Mouse (Mus musculus): ENCODE results near the gene Ankrd27. TPM values are rescaled to one million over a fixed set of nuclear protein-coding genes. Genes with fewer than 3 reads are reported as not detected.
"Not testable (repeated sequence)": the region's sequence is repeated elsewhere in the genome, so short reads cannot be mapped to it uniquely, and the experiment has no call there.

Gene Ankrd27
- total RNA-seq, 2 experiments from 2014 or later = 11.0 to 11.5 TPM

DNA sequence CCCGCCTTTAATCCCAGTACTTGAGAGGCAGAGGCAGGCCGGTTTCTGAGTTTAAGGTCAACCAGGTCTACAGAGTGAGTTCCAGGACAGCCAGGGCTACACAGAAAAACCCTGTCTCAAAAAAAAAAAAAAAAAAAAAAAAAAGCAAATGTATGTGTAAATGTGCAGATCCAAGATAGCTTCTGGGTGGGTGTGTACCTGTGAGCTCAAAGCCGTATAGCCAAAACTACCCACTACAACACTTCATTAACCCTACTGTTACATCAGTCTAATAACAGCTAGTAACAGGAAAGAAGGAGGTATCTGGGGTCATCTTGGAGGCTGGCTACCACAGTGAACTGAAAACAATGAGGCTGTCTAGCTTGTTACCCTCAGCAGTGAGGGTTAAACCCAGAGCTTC lies 26.2 kb upstream of the Ankrd27 start:
- H3K4me3 ChIP-seq = no peak overlapping the region
- intact Hi-C loops (cut with DNase I) = loop anchor here (5.0 kb wide), 1 partner anchor 87 kb away; the partner anchor contains the start of gene Pdcd5
- no peak for TF ChIP-seq CTCF (IDR thresholded peaks at IDR 0.05)

DNA sequence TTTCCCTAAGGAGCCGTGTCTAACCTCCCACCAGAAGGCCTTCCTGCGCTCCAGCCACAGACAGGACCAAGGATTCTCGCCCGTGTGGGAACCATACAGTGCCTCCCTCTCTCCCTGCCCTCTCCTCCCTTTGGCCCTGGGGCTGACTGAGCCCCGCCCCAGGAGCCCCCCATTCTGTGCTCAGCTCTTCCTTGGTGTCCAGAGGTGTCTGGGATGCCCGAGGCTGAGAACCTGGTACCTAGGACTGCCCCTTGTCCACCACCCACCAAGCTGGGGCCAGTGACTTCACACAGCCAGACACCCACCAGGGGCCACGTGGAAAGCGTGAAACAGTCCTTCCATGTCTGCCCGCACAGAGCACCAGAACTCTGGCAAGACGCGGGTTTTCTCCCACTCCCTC lies 23.0 kb upstream of the Ankrd27 start:
- no peak overlapping the region for H3K4me3 ChIP-seq
- TF ChIP-seq CTCF (IDR thresholded peaks at IDR 0.05) = no peak
- DNase-seq = no peak
- no peak overlapping the region for H3K27ac ChIP-seq
- intact Hi-C loops (cut with DNase I) = no loop called here

More for the DNA sequence above, 26.2 kb upstream of the Ankrd27 start:
- H3K27ac ChIP-seq = no peak overlapping the region
- DNase-seq = no peak

DNA sequence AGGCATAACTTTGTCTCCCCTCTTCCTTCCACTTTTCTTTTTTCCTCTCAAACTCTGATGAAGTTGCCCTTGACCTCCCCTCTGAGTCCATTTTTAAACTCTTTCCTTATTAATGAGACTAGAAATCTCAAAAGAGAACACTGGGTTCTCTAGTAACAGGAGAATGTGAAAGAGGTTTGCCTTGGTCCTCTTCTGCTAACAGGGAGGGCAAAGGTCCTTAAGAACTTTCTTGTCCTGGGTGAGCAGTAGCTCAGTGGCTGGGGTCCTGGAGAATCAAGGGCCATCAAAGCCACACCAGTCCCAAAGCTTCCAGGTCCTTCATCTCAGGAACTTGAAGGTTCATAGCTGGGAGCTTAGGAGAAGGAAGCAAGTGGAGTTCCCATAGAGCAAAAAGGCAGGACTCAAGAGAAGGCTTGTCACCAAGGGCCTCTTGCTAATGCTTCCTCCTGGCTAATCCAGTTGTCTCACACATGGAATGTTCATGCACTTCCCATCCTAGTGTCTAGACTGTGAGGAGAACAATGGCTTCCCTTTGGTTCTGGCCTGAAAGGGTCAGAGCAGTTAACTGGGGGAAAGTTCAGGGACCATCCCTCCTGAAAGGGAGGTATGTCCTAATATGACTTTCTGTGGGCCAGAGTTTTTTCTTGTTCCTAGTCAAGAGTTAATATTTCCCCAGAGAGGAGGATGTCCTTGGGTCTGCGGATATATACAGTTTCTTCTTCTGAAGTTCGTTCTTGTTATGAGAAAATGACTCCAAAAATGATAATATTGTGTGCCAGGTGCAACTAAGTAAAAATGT lies 21.8 kb upstream of the Ankrd27 start:
- intact Hi-C loops (cut with DNase I) = no loop called here
- Histone ChIP-seq H3K4me3 (no peak overlapping the region), H3K27ac (no peak overlapping the region)
- no peak for TF ChIP-seq CTCF (IDR thresholded peaks at IDR 0.05)
- DNase-seq = no peak

DNA sequence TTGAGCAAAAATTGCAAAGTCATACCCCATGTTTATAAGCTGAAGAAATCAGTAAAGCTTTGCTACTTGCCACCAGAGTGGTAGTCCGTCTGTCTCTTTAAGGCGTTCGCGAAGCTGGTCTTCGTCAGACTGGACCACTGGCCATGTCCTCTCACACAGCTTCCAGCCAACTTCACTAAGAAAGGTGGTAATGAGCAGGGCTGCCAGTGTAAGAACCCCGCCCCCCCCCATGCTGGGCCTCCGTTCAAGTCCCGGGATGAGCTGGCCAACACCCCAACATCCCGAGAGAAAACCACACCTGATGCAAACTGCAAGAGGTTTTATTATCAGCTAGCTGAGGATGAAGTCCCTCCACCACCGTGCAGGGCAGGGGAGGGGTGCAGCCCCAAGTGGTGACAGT lies 21.2 kb upstream of the Ankrd27 start:
- DNase-seq; H3K27ac ChIP-seq; intact Hi-C loops (cut with DNase I); H3K4me3 ChIP-seq: not testable (repeated sequence)

DNA sequence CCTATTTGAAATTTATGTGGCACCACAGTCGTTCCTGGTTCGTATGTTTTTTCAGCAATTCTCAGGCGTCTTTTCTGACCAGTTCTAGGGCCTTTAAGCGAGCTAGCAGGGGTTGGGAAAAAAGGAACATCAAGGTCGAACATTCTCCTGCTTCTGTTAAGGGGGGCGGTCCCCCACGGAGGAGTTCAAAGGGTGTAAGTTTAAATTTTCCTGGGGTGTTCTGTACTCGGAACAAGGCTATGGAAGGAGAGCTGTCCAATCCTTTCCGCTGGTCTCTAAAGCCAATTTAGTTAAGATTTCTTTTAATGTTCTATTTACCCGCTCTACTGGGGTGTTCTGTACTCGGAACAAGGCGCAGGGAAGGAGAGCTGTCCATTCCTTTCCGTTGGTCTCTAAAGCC lies 20.1 kb upstream of the Ankrd27 start:
- DNase-seq; H3K27ac ChIP-seq; H3K4me3 ChIP-seq; intact Hi-C loops (cut with DNase I): not testable (repeated sequence)

DNA sequence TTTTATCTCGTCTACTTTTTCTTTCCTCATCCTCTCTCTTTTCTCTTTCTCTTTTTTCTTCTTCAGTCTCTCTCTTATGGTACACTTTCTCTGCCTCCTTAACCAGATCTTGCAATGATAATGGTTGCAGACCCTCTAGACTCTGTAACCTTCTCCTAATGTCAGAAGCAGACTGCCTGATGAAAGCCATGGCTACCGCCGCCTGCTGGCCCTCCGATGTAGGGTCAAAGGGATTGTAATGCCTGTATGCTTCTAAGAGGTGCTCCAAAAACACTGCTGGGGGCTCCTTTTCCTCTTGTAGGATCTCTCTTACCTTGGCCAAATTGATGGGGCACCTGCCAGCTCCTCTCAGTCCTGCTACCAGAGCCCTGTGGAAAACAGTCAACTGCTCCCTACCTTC lies 16.3 kb upstream of the Ankrd27 start:
- H3K27ac ChIP-seq; DNase-seq; H3K4me3 ChIP-seq; intact Hi-C loops (cut with DNase I): not testable (repeated sequence)

DNA sequence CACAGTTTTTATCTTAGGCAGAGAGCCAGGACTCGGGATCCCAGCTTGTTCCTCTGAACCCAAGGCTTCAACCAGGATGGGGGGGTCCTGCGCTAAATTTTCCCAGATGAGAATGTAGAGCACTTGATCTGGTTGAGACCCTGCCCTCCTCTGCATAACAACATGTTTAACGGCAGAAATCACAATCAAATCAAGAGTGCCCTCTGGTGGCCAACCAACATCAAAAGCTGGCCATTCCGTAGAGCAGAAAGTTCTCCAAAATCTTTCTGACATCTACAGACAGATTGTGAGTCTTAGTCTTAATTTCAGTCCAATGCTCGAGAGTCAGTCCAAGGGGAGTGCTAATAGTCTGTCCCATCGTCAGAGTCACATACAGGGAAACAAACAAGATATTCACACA lies 15.2 kb upstream of the Ankrd27 start:
- DNase-seq; H3K27ac ChIP-seq; intact Hi-C loops (cut with DNase I); H3K4me3 ChIP-seq: not testable (repeated sequence)
- peak; percentile 50 for TF ChIP-seq CTCF (IDR thresholded peaks at IDR 0.05)

DNA sequence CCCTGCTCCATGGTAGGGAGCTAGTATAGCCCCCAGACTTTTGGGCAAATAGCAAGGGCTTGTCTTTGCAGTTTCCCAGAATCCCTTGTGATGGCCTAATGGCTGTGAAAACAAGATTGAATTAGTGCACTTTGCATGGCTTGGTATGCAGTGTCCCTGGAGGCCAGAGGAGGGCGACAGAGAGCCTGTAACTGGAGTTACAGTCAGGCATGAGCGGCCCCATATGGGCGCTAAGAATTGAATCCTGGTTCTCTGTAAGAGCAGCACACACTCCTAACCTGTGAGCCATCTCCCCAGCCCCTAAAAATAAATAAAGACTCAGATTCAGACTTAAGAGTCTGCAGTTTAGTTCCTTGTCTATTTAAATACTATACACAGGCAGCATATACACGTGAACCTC lies 6.2 kb upstream of the Ankrd27 start:
- peak; percentile 72 for TF ChIP-seq CTCF (IDR thresholded peaks at IDR 0.05)
- Histone ChIP-seq H3K4me3 (no peak overlapping the region), H3K27ac (no peak overlapping the region)
- intact Hi-C loops (cut with DNase I) = loop anchor here (5.0 kb wide), 1 partner anchor 57 kb away; no protein-coding TSS in a partner anchor
- DNase-seq = peak; percentile 42

DNA sequence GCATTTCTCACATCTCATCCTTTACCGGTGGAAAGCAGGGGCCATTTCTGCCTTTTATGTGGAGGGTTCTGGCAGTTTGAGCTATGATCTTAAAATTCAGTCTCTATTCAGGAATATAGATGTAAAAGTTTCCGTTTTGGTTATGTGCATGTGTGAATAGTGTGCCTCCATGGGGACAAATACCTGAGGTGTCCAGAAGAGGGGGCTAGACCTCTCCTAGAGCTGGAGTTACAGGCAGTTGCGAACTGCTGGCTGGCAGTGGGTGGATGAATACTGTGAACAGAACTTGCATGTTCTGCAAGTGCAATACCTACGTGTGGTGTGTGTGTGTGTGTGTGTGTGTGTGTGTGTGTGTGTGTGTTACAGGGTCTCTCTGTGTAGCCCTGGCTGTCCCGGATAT lies 3.3 kb upstream of the Ankrd27 start:
- no peak overlapping the region for H3K4me3 ChIP-seq
- intact Hi-C loops (cut with DNase I) = loop anchor here (5.0 kb wide), 1 partner anchor 55 kb away; no protein-coding TSS in a partner anchor
- DNase-seq = no peak
- TF ChIP-seq CTCF (IDR thresholded peaks at IDR 0.05) = no peak; the same call in 1 of the 2 replicates
- no peak overlapping the region for H3K27ac ChIP-seq

DNA sequence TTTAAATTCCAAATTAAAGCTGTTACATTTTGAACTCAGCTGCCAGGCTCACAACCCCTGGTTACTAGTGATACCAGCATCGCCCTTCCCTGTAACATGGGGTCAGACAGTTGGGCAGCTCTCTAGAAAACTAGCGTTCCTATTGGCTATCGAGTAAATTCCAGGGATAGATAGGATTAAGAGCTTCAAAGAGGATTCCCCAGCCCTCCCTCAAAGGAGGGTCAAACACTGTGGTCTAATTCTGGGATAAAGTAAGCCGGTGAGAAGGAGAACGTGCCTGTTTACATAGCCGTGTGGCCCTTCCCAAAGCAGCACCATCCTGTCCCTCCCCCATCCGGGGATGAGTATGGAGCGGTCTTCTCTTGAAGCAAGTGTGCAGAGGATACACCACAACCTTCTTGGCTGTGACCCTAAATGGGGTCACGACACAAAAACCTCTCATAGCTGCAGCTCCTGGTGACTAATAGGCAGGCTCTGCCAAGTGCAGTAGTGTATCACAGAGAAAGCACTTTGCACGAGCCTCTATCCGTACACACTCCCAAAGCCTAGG lies 2.5 kb upstream of the Ankrd27 start:
- no peak overlapping the region for H3K4me3 ChIP-seq
- intact Hi-C loops (cut with DNase I) = loop anchor here (5.0 kb wide), 1 partner anchor 54 kb away; no protein-coding TSS in a partner anchor
- no peak for TF ChIP-seq CTCF (IDR thresholded peaks at IDR 0.05)
- DNase-seq = no peak
- H3K27ac ChIP-seq = no peak overlapping the region

DNA sequence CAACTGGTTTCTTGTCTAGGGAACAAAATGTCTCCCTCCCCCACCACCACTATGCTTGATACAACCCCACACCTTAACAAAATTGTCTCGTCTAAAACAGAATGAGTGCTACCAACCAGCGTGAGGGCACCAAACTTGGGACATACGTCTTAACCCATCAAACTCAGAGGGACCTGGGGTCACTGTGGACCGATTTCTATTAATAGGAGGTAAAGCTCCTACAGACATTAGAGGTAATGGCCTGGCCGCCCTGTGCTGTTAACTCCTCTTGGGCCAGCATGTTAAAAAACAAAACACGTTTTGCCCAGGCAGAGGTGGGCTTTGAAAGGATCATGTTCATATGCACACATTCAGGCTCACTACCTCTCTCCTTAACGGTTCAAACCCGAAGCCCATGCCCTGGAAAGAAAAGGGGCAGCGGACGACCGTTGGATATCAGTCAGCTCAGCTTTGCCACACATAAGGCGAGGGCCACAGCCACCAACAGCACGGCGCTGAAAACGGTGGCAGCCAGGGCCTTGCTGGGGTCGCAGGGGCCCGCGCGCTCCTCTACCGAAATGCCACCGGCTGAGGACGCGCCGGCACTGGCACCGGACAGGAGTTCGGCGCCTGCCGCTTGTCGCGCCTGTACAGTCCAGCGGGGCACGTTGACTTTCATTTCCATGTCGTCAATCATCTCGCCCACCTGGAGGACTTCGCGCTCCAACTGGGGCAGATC lies 1.8 kb upstream of the Ankrd27 start:
- DNase-seq = no peak
- H3K4me3 ChIP-seq = peak overlapping the region; percentile 76
- intact Hi-C loops (cut with DNase I) = loop anchor here (5.0 kb wide), 1 partner anchor 53 kb away; no protein-coding TSS in a partner anchor
- no peak overlapping the region for H3K27ac ChIP-seq
- TF ChIP-seq CTCF (IDR thresholded peaks at IDR 0.05) = no peak

DNA sequence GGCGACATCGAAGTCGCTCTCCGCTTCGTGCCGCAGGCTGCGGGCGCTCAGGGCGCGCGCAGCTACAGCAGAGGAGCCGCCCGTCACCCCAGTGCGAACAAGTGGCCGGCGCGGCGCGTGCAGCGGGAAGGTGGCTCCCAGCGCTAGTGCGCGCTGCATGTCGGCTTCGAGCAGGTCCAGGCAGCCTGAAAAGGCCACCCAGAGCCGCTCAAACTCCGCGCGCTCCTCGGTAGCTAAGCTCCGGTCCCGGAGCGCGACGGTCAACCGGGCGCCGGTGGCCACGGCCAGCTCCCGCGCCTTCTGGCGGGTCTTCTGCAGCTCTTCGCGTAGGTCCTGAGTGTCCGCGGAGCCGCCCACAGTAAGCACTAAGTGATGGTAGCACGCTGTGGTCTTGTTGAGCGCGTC lies 1.3 kb upstream of the Ankrd27 start:
- no peak overlapping the region for H3K27ac ChIP-seq
- TF ChIP-seq CTCF (IDR thresholded peaks at IDR 0.05) = no peak
- intact Hi-C loops (cut with DNase I) = loop anchor here (5.0 kb wide), 3 partner anchors 32 to 63 kb away; partner anchors contain the start of gene Pdcd5
- H3K4me3 ChIP-seq = peak overlapping the region; percentile 76
- peak; percentile 44 for DNase-seq

Data from gastrocnemius, adult 2 months (tissue).